Mouse (Mus musculus): ENCODE results near the gene Mapk3. TPM values are rescaled to one million over a fixed set of nuclear protein-coding genes. Genes with fewer than 3 reads are reported as not detected.

The Mapk3 gene
- total and polyA plus RNA-seq, 3 experiments: 5.2 to 45.1 TPM; not detected in 1

DNA sequence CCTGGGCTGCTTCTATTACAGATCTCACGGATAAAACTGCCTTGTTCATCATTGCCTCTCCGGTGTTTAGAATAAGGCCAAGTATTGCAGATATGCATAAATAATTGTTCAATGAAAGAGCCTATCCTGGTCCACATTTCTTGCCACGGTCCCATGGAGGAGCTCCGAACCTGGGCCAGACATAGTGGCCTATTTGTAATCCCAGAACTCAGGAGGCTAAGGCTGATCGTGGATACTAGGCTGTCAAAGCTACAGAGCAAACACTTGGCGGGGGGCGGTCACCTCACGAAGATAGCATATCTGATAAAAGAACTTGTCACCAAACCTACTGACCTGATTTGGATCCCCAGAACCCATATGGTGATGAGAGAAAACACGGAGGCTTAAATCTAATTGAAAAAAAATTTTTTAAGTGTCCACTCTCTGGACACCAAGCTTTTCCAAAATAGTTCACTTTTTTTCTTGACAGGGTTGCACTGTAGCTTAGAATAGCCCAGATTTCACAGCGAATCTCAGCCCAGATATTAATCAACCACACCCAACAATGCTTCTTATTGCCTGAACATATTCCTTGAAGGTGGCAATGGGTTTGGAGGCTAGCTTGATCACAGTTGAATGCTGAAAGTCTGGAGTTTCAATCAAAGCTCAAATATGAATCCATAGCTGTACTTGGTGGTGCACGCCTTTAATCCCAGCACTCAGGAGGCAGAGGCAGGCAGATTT is 33.5 kb downstream of the Mapk3 start:
- H3K79me2 ChIP-seq (ENCODE audit: control insufficient read depth, insufficient read depth, low read length, poor library complexity): peaks cover 36% of the 10 kb centered on the region
- peaks cover 0 to 19% of the 10 kb centered on the region in 2 experiments; a peak in 3 of 4 replicates for H3K4me1 ChIP-seq (ENCODE audit: control insufficient read depth in 1 of 2, insufficient read depth in 2 of 2, low read length in 2 of 2)
- H3K4me3 ChIP-seq (ENCODE audit: control insufficient read depth in 1 of 2, insufficient read depth in 1 of 2, low read depth in 2 of 2, low read length in 2 of 2): peak overlapping the region; percentile 55 to 96
- H3K27ac ChIP-seq (ENCODE audit: control insufficient read depth, low read depth, low read length): peak overlapping the region; percentile 95
- H3K36me3 ChIP-seq (ENCODE audit: control insufficient read depth in 1 of 2, insufficient read depth in 2 of 2, low read length in 2 of 2): peaks cover 15 to 26% of the 10 kb centered on the region in 2 experiments
- TF ChIP-seq GATA1 (IDR thresholded peaks at IDR 0.05; ENCODE audit: low read depth, low read length): peak; percentile 10; the same call in 1 of the 2 replicates
- TF ChIP-seq GABPA (IDR thresholded peaks at IDR 0.05; ENCODE audit: low read depth, low read length): no peak
- peak; percentile 2; the same call in 1 of the 2 replicates for TF ChIP-seq ZKSCAN1 (IDR thresholded peaks at IDR 0.05; ENCODE audit: low read depth, low read length)
- peak in 1 of 2 experiments; percentile 12; a peak in 2 of 4 replicates for TF ChIP-seq POLR2A (IDR thresholded peaks at IDR 0.05; ENCODE audit: control insufficient read depth in 1 of 2, insufficient read depth in 1 of 2, low read depth in 1 of 2, low read length in 2 of 2, poor library complexity in 1 of 2)
- TF ChIP-seq CHD2 (IDR thresholded peaks at IDR 0.05; ENCODE audit: low read length): 0 out of 2 replicates have a peak, but pooled peaks have one; percentile 4
- 0 out of 2 replicates have a peak, but pooled peaks have one; percentile 27 for TF ChIP-seq ZNF384 (IDR thresholded peaks at IDR 0.05; ENCODE audit: low read depth, low read length)
- peak; percentile 86 for TF ChIP-seq RCOR1 (IDR thresholded peaks at IDR 0.05; ENCODE audit: low read depth, low read length)
- TF ChIP-seq ZC3H11A (IDR thresholded peaks at IDR 0.05; ENCODE audit: low read depth, low read length): no peak
- no peak for TF ChIP-seq MXI1 (IDR thresholded peaks at IDR 0.05; ENCODE audit: low read depth, low read length)
- H3K9ac ChIP-seq (ENCODE audit: control insufficient read depth, low read depth, low read length, poor library complexity, severe bottlenecking): peak overlapping the region; percentile 75
- H3K27me3 ChIP-seq (ENCODE audit: control insufficient read depth in 1 of 2, insufficient read depth in 2 of 2, low read length in 2 of 2): no peaks in the 10 kb centered on the region
- peak; percentile 60 for DNase-seq (ENCODE audit: low read depth, low spot score)
- H3K9me3 ChIP-seq (replicated peaks; ENCODE audit: insufficient read depth, low read length): no peaks in the 10 kb centered on the region

DNA sequence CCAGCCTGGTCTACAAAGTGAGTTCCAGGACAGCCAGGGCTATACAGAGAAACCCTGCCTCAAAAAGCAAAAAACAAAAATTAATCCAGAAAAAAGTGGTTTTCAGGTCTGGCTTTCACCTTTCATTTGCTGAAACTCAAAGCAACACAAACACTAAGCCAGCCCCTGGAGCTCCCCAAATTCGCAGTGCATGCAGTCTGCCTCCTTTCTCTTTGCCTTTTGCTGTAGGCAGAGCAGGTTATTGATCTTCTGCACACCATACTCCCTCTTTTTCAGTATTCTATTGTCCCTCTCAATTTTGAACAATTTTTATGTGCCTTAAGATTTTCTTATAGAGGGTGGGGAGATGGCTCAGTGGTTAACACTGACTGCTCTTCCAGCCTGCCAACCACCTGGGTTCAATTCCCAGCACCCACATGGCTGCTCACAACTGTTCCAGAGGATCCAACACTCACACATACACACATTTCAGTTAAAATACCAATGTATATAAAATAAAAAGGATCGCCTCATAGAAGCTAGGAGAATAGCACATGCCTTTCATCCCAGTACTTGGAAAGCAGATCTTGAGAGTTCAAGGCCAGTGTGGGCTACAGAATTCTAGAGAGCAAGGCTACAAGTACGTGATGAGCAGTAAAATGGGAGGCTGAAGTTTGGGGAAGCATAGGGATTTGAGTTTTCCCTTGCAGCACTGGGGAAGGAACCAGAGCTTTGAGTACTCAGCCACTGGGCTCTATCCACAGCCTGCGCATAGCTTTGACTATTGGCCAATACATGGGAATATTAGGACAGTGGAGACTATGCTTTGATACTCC is 34.3 kb downstream of the Mapk3 start:
- peak; percentile 81 for TF ChIP-seq POLR2AphosphoS2 (IDR thresholded peaks at IDR 0.05; ENCODE audit: low read length)
- no peak for TF ChIP-seq SMC3 (IDR thresholded peaks at IDR 0.05; ENCODE audit: low read depth, low read length)
- TF ChIP-seq POLR2A (IDR thresholded peaks at IDR 0.05; ENCODE audit: control insufficient read depth in 1 of 2, insufficient read depth in 1 of 2, low read depth in 1 of 2, low read length in 2 of 2, poor library complexity in 1 of 2): peak in 1 of 2 experiments; percentile 17; a peak in 1 of 4 replicates
- TF ChIP-seq ETS1 (IDR thresholded peaks at IDR 0.05; ENCODE audit: low read depth, low read length): no peak
- TF ChIP-seq MAZ (IDR thresholded peaks at IDR 0.05; ENCODE audit: low read depth, low read length): no peak
- TF ChIP-seq ZMIZ1 (IDR thresholded peaks at IDR 0.05; ENCODE audit: low read depth, low read length): peak; percentile 38; the same call in 1 of the 2 replicates
- H3K79me2 ChIP-seq (ENCODE audit: control insufficient read depth, insufficient read depth, low read length, poor library complexity): peaks cover 44% of the 10 kb centered on the region
- peaks cover 0 to 19% of the 10 kb centered on the region in 2 experiments; a peak in 3 of 4 replicates for H3K4me1 ChIP-seq (ENCODE audit: control insufficient read depth in 1 of 2, insufficient read depth in 2 of 2, low read length in 2 of 2)
- peak overlapping the region; percentile 15 for H3K27ac ChIP-seq (ENCODE audit: control insufficient read depth, low read depth, low read length)
- no peak overlapping the region for H3K4me3 ChIP-seq (ENCODE audit: control insufficient read depth in 1 of 2, insufficient read depth in 1 of 2, low read depth in 2 of 2, low read length in 2 of 2)
- no peaks in the 10 kb centered on the region for H3K9me3 ChIP-seq (replicated peaks; ENCODE audit: insufficient read depth, low read length)
- peaks cover 13 to 26% of the 10 kb centered on the region in 2 experiments for H3K36me3 ChIP-seq (ENCODE audit: control insufficient read depth in 1 of 2, insufficient read depth in 2 of 2, low read length in 2 of 2)
- no peak overlapping the region for H3K9ac ChIP-seq (ENCODE audit: control insufficient read depth, low read depth, low read length, poor library complexity, severe bottlenecking)
- peak; percentile 55 for DNase-seq (ENCODE audit: low read depth, low spot score)
- no peaks in the 10 kb centered on the region for H3K27me3 ChIP-seq (ENCODE audit: control insufficient read depth in 1 of 2, insufficient read depth in 2 of 2, low read length in 2 of 2)

Data from MEL (cell line).